Mouse (Mus musculus): ENCODE measurements around the gene Zc3h12a. TPM values are rescaled to one million over a fixed set of nuclear protein-coding genes. Genes with fewer than 3 reads are reported as not detected.

The Zc3h12a gene
- polyA plus RNA-seq, 1 experiment from 2014 or later = 0.31 TPM

Other genes with a start within 250 kb of the Zc3h12a start
- 0.55 and 0.68 TPM in 2 replicates for gene Epha10, start 246.9 kb downstream of the Zc3h12a start, polyA plus RNA-seq (2014; fragmentation: Nextera tagmentation; extraction: Ambion mirVana)
- 3.8 and 5.5 TPM in 2 replicates for gene 9930104L06Rik, start 190.8 kb downstream of the Zc3h12a start, polyA plus RNA-seq (2014; fragmentation: Nextera tagmentation; extraction: Ambion mirVana)
- 191 and 200 TPM in 2 replicates for gene Cdca8, start 188.5 kb downstream of the Zc3h12a start, polyA plus RNA-seq (2014; fragmentation: Nextera tagmentation; extraction: Ambion mirVana)
- 8.0 and 11.0 TPM in 2 replicates for gene Rspo1, start 141.4 kb downstream of the Zc3h12a start, polyA plus RNA-seq (2014; fragmentation: Nextera tagmentation; extraction: Ambion mirVana)
- gene Gnl2, start 111.3 kb downstream of the Zc3h12a start, polyA plus RNA-seq (2014; fragmentation: Nextera tagmentation; extraction: Ambion mirVana) = 94.4 and 99.3 TPM in 2 replicates
- 0.22 and 0.35 TPM in 2 replicates for gene Dnali1, start 62.1 kb downstream of the Zc3h12a start, polyA plus RNA-seq (2014; fragmentation: Nextera tagmentation; extraction: Ambion mirVana)
- 43.1 and 45.3 TPM in 2 replicates for gene Snip1, start 61.2 kb downstream of the Zc3h12a start, polyA plus RNA-seq (2014; fragmentation: Nextera tagmentation; extraction: Ambion mirVana)
- 103 and 104 TPM in 2 replicates for gene Meaf6, start 42.7 kb downstream of the Zc3h12a start, polyA plus RNA-seq (2014; fragmentation: Nextera tagmentation; extraction: Ambion mirVana)

Measured in embryonic facial prominence, embryonic 11.5 days (tissue).